50 mouse cellular contexts compared by ENCODE assay signal in the genomic region with DNA sequence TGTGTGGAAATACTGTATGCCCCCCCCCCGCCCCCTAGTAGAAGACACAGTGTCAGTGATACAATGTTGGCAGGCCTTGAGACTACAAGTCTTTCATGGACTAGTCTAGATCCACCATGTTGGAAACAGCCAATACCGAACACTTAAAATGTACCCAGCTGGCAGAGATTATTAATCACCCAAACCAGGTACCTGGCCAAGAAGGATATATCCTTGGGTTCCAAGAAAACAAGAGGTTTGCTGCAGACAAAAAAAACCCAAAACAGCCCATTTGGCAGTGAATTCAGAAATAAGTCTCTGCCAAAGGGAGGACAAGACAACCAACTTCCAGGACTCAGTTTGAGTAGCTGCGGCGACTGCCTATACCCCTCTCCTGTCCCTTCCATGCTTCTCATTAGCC. TPM values are rescaled to one million over a fixed set of nuclear protein-coding genes. Genes with fewer than 3 reads are reported as not detected.
"Had no signal": no experiment of that assay in that cellular context is flagged by ENCODE, and none has a peak within 500 bp of the region (broad histone marks: within the 10 kb centered on the region; RNA-seq: fewer than 3 reads in every experiment).

No protein-coding gene starts in this region.

- H3K27me3 ChIP-seq: heart, embryonic 12.5 days; heart, embryonic 13.5 days; heart, embryonic 15.5 days; hindbrain, embryonic 12.5 days; hindbrain, embryonic 15.5 days; intestine, embryonic 15.5 days; kidney, embryonic 15.5 days had no signal

- H3K4me3 ChIP-seq: heart, embryonic 10.5 days; heart, embryonic 12.5 days; heart, embryonic 13.5 days; heart, embryonic 15.5 days; hindbrain, embryonic 10.5 days; hindbrain, embryonic 12.5 days; hindbrain, embryonic 13.5 days; hindbrain, embryonic 15.5 days; intestine, embryonic 15.5 days; kidney, embryonic 15.5 days; layer of hippocampus, adult 2 months had no signal

- ATAC-seq: hindbrain, embryonic 16.5 days; hindbrain, postnatal 0 days; inflammation-experienced regulatory T-cells, adult 6 months; intestine, embryonic 15.5 days; intestine, embryonic 16.5 days; intestine, postnatal 0 days had no signal

- H3K36me3 ChIP-seq: heart, embryonic 10.5 days; heart, embryonic 12.5 days; heart, embryonic 13.5 days; heart, embryonic 15.5 days; hindbrain, embryonic 10.5 days; hindbrain, embryonic 12.5 days; hindbrain, embryonic 13.5 days; hindbrain, embryonic 15.5 days; intestine, embryonic 15.5 days; kidney, embryonic 15.5 days had no signal

- H3K27ac ChIP-seq: heart, embryonic 10.5 days; heart, embryonic 13.5 days; heart, embryonic 15.5 days; hindbrain, embryonic 10.5 days; hindbrain, embryonic 12.5 days; hindbrain, embryonic 13.5 days; hindbrain, embryonic 14.5 days; hindbrain, embryonic 15.5 days; hindbrain, postnatal 0 days; intestine, embryonic 15.5 days; kidney, embryonic 15.5 days; kidney, postnatal 0 days; layer of hippocampus, adult 2 months had no signal

- H3K9ac ChIP-seq: heart, embryonic 12.5 days; heart, embryonic 13.5 days; heart, embryonic 15.5 days; hindbrain, embryonic 12.5 days; hindbrain, embryonic 13.5 days; hindbrain, embryonic 14.5 days; hindbrain, embryonic 15.5 days; intestine, embryonic 15.5 days; kidney, embryonic 15.5 days had no signal

- DNase-seq: heart, postnatal 10 days; heart, postnatal 36 days; heart, postnatal 4 days; kidney, adult 11 months; kidney, adult 18-20 months; kidney, adult 2 months; kidney, adult 8-10 months; kidney, adult 9 months; kidney, postnatal 10 days; kidney, postnatal 14 days; kidney, postnatal 25 days; kidney, postnatal 36 days; kidney, postnatal 4 days; layer of hippocampus, adult 9-11 months; layer of hippocampus, postnatal 36 days had no signal

- H3K9me3 ChIP-seq: heart, embryonic 10.5 days; heart, embryonic 12.5 days; heart, embryonic 13.5 days; heart, embryonic 15.5 days; hindbrain, embryonic 10.5 days; hindbrain, embryonic 12.5 days; hindbrain, embryonic 13.5 days; hindbrain, embryonic 15.5 days; intestine, embryonic 15.5 days; kidney, embryonic 15.5 days had no signal

- H3K4me2 ChIP-seq: heart, embryonic 11.5 days; heart, embryonic 12.5 days; heart, embryonic 13.5 days; heart, embryonic 15.5 days; hindbrain, embryonic 12.5 days; hindbrain, embryonic 13.5 days; hindbrain, embryonic 14.5 days; hindbrain, embryonic 15.5 days; intestine, embryonic 15.5 days; kidney, embryonic 15.5 days had no signal

RNA-seq across cellular contexts. Expression of a gene that starts 3.5 kb away (rescaled TPM):
- total RNA-seq: heart, postnatal 10 days; heart, postnatal 25 days; heart, postnatal 36 days; heart, postnatal 4 days; hematopoietic stem cell, adult 5-6 weeks; hindbrain, postnatal 0 days; layer of hippocampus, adult 18-20 months; layer of hippocampus, adult 2 months; layer of hippocampus, postnatal 10 days; layer of hippocampus, postnatal 14 days; layer of hippocampus, postnatal 25 days; layer of hippocampus, postnatal 36 days; left cerebral cortex, adult 18-20 months had no signal
- polyA plus RNA-seq: kidney, adult 2 months; large intestine, adult 2 months had no signal

RNA-seq across cellular contexts. Expression of a gene that starts 41.0 kb away (rescaled TPM):
- total RNA-seq: hematopoietic stem cell, adult 5-6 weeks; hindbrain, postnatal 0 days; layer of hippocampus, postnatal 14 days had no signal
- polyA plus RNA-seq: heart, embryonic 10.5 days; heart, embryonic 11.5 days; heart, embryonic 12.5 days; heart, embryonic 13.5 days; heart, embryonic 14.5 days; heart, embryonic 16.5 days; hindbrain, embryonic 10.5 days; hindbrain, embryonic 11.5 days; hindbrain, embryonic 12.5 days; hindbrain, embryonic 13.5 days; hindbrain, embryonic 14.5 days; hindbrain, embryonic 15.5 days; hindbrain, embryonic 16.5 days; hindbrain, postnatal 0 days; intestine, embryonic 14.5 days; intestine, embryonic 16.5 days; intestine, postnatal 0 days; kidney, embryonic 14.5 days; kidney, embryonic 15.5 days; kidney, embryonic 16.5 days; kidney, postnatal 0 days; large intestine, adult 2 months had no signal

RNA-seq across cellular contexts. Expression of a gene that starts 43.7 kb away (rescaled TPM):
- total RNA-seq: heart, postnatal 10 days; heart, postnatal 25 days; heart, postnatal 36 days; heart, postnatal 4 days; hematopoietic stem cell, adult 5-6 weeks; hindbrain, postnatal 0 days; layer of hippocampus, adult 18-20 months; layer of hippocampus, adult 2 months; layer of hippocampus, adult 8-10 months; layer of hippocampus, postnatal 10 days; layer of hippocampus, postnatal 14 days; layer of hippocampus, postnatal 25 days; layer of hippocampus, postnatal 36 days; left cerebral cortex, adult 18-20 months had no signal
- polyA plus RNA-seq: heart, embryonic 10.5 days; heart, embryonic 11.5 days; heart, embryonic 12.5 days; heart, embryonic 13.5 days; heart, embryonic 14.5 days; heart, embryonic 15.5 days; heart, embryonic 16.5 days; heart, postnatal 0 days; hindbrain, embryonic 10.5 days; hindbrain, embryonic 11.5 days; hindbrain, embryonic 12.5 days; hindbrain, embryonic 13.5 days; hindbrain, embryonic 14.5 days; hindbrain, embryonic 15.5 days; hindbrain, embryonic 16.5 days; hindbrain, postnatal 0 days; inflammation-experienced regulatory T-cells, adult 6 months; intestine, embryonic 14.5 days; intestine, embryonic 15.5 days; intestine, embryonic 16.5 days; intestine, postnatal 0 days; kidney, adult 2 months; kidney, embryonic 14.5 days; kidney, embryonic 15.5 days; kidney, embryonic 16.5 days; kidney, postnatal 0 days; large intestine, adult 2 months had no signal

RNA-seq across cellular contexts. Expression of a gene that starts 45.0 kb away (rescaled TPM):
- total RNA-seq: hindbrain, postnatal 0 days; layer of hippocampus, adult 2 months had no signal
- polyA plus RNA-seq: inflammation-experienced regulatory T-cells, adult 6 months had no signal
